Mouse (Mus musculus) olfactory bulb, adult 2 months (tissue): ENCODE measurements around the gene Wnt4.

Experiments
- CTCF ChIP-seq: fragments of 200-500 bp; IDR thresholded peaks from 2 replicates; pipeline ENCODE4 v1.5.1; 2012; ENCODE audit warnings: low read depth, mild to moderate bottlenecking, low read length, moderate library complexity; ENCODE audit not compliant: insufficient read depth
- POLR2A ChIP-seq: fragments of 200-500 bp; IDR thresholded peaks from 2 replicates; pipeline ENCODE4 v1.6.1; 2012; ENCODE audit warnings: mild to moderate bottlenecking, low read depth, low read length, moderate library complexity; ENCODE audit not compliant: insufficient read depth

GRCm38 (mm10) chr4:137282122-137282521 lies 4.8 kb downstream of the Wnt4 start:
- TF ChIP-seq CTCF (no peak), POLR2A (no peak)
